Mouse (Mus musculus): ENCODE results near the gene Olfr521. TPM values are rescaled to one million over a fixed set of nuclear protein-coding genes. Genes with fewer than 3 reads are reported as not detected.
"Not testable (repeated sequence)": the region's sequence is repeated elsewhere in the genome, so short reads cannot be mapped to it uniquely, and the experiment has no call there.

The Olfr521 gene
- not detected in 2 replicates for polyA plus RNA-seq (2016; fragmentation: Nextera tagmentation; extraction: Ambion mirVana)

DNA sequence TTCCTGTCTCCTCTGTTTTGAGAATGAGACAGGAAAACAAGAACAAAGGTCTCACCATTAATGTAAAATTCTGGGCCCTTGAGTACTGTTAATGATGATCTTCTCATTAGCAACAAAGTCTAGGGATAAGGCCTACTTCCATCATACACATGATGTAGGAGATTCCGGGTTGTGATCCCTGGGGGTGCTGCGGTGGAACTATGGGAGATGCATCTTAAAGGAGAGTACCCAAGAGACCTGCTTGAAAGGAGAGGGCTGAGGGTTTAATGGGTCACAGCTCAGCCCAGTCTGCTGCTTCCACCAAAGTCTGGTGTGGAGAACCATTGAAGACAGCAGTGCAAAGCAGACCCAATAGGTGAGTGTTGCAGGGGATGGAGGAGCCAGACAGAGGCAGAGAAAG is at the start of gene Olfr521:
Gene Olfr521 (plus strand): TSS at position 301 of the 400 bp plus-strand sequence.
- H3K27ac ChIP-seq (replicated peaks), result no peak within 1 kb of the TSS
- WGBS, result 93% methylated on average over 2 of the region's 2 CpGs
- H3K36me3 ChIP-seq (replicated peaks), result no peaks in the 10 kb centered on the region
- H3K27me3 ChIP-seq (replicated peaks; ENCODE audit: low read depth, poor library complexity, severe bottlenecking), result no peaks in the 10 kb centered on the region
- no peak within 1 kb of the TSS for H3K4me3 ChIP-seq
- no peak for DNase-seq (ENCODE audit: low spot score)
- H3K4me1 ChIP-seq, result no peaks in the 10 kb centered on the region
- H3K9me3 ChIP-seq, result peaks cover 25% of the 10 kb centered on the region

DNA sequence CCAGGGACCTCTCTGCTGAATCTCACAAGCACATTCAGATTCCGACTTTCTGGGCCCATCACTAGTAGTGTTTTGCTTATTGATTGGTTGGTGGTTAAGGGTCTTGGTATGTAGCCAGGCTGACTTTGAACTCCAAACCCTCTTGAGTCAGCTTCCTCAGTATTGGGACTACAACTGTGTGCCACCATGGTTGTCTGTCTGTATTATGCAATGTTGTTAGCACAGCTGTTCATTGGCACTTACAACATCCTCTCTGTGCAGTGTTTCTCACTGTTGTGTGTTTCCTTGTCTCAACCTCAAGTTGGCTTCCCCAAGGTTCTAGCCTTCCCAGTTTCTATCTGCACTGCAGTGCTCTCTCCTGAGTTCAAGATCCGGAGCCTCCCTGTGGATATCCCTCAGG is 46.8 kb upstream of the Olfr521 start:
- Histone ChIP-seq H3K27ac (replicated peaks) (no peak overlapping the region), H3K4me1 (no peaks in the 10 kb centered on the region), H3K27me3 (replicated peaks; ENCODE audit: low read depth, poor library complexity, severe bottlenecking) (0 out of 2 replicates have a peak, but pooled peaks cover 4% of the 10 kb centered on the region), H3K4me3 (no peak overlapping the region), H3K9me3 (no peaks in the 10 kb centered on the region), H3K36me3 (replicated peaks) (no peaks in the 10 kb centered on the region)
- WGBS, result 79% methylated on average over 2 of the region's 2 CpGs
- no peak for DNase-seq (ENCODE audit: low spot score)

DNA sequence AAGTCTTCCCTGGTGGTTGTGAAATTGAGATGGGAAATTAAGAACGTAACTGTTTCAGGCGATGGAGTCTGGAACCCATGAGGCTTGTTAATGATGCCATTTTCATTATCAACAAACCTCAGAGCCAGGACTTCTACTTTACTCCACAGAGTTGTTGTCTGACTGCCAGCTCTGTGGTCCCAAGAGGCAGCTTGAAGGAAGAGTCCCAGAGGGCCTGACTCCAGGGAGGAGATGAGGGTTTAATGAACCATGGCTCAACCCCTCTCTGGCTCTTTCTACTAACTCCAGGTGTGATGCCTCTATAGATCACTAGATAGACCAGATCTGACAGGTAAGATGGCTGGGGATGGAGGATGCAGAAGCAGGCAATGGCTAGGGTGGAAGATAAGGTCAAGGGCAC is 33.3 kb upstream of the Olfr521 start, which contains the start of gene Olfr520:
Gene Olfr520 (plus strand): TSS at position 301 of the 400 bp plus-strand sequence.
- Histone ChIP-seq H3K27me3 (replicated peaks; ENCODE audit: low read depth, poor library complexity, severe bottlenecking) (no peaks in the 10 kb centered on the region), H3K36me3 (replicated peaks) (no peaks in the 10 kb centered on the region), H3K9me3 (peaks cover 12% of the 10 kb centered on the region; the same call in 1 of the 2 replicates), H3K4me3 (no peak within 1 kb of the TSS), H3K4me1 (no peaks in the 10 kb centered on the region), H3K27ac (replicated peaks) (no peak within 1 kb of the TSS)
- DNase-seq (ENCODE audit: low spot score), result no peak
- 92% methylated on average over 2 of the region's 2 CpGs for WGBS

GRCm38 (mm10) chr7:99734612-99735011 is 28.7 kb upstream of the Olfr521 start:
- Histone ChIP-seq H3K4me3 (no peak overlapping the region), H3K36me3 (replicated peaks) (no peaks in the 10 kb centered on the region), H3K27me3 (replicated peaks; ENCODE audit: low read depth, poor library complexity, severe bottlenecking) (no peaks in the 10 kb centered on the region), H3K4me1 (peaks cover 7% of the 10 kb centered on the region; the same call in 1 of the 2 replicates), H3K9me3 (no peaks in the 10 kb centered on the region), H3K27ac (replicated peaks) (no peak overlapping the region)
- no peak for DNase-seq (ENCODE audit: low spot score)
- WGBS, result 87% methylated on average over 2 of the region's 2 CpGs

- 94% methylated on average over 9 of the region's 9 CpGs for WGBS
- H3K27me3 ChIP-seq (replicated peaks; ENCODE audit: low read depth, poor library complexity, severe bottlenecking); H3K4me3 ChIP-seq; H3K36me3 ChIP-seq (replicated peaks); H3K4me1 ChIP-seq; DNase-seq (ENCODE audit: low spot score); H3K9me3 ChIP-seq; H3K27ac ChIP-seq (replicated peaks): not testable (repeated sequence)
Measured at GRCm38 (mm10) chr7:99735491-99735890, 27.8 kb upstream of the Olfr521 start.

- Histone ChIP-seq H3K27me3 (replicated peaks; ENCODE audit: low read depth, poor library complexity, severe bottlenecking) (no peaks in the 10 kb centered on the region; the same call in 1 of the 2 replicates), H3K4me3 (no peak overlapping the region), H3K36me3 (replicated peaks) (no peaks in the 10 kb centered on the region), H3K9me3 (no peaks in the 10 kb centered on the region), H3K4me1 (peaks cover 7% of the 10 kb centered on the region; the same call in 1 of the 2 replicates), H3K27ac (replicated peaks) (no peak overlapping the region)
- 71% methylated on average over 9 of the region's 9 CpGs for WGBS
- no peak for DNase-seq (ENCODE audit: low spot score)
Measured at GRCm38 (mm10) chr7:99739276-99739675, 24.0 kb upstream of the Olfr521 start.

DNA sequence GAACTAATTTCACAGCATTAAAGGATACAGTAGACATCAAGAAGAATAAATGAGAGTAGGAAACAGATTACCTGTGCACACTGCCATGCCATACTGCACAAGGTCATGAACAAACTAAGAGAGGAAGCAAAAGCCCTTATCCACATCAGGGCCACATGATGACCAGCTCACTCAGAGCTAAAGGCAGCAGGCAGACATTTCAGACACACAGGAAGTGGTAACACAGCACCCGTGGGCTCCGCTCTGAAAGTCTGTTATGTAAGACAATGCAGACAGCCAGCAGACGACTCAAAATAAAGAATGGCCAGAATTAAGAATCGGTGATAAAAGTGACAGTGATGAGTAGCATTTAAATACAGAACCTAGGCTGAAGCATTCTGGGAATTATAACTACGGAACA is 18.1 kb downstream of the Olfr521 start:
- 84% methylated on average over 5 of the region's 5 CpGs for WGBS
- H3K4me3 ChIP-seq, result no peak overlapping the region

DNA sequence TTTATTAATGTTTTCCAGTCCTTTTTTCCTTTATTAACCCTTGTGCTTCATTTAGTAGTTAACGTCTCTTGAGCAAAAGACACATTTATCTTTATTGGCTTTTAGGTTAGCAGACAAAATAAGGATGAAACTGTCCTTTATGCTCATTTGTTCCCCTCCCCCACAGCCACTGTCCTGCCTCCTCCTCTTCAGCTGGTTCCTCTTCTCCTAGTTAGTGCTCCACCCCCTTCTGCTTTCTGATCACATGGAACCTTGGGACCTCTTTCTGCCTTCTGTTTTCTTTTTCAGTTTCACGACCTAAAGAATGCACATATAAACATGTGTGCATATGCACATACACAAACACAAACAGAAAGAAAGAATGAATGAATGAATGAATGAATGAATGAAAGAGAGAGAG is 18.6 kb downstream of the Olfr521 start:
- H3K27ac ChIP-seq (replicated peaks), result no peak overlapping the region
- no peak overlapping the region for H3K4me3 ChIP-seq
- no peaks in the 10 kb centered on the region for H3K4me1 ChIP-seq
- H3K36me3 ChIP-seq (replicated peaks), result no peaks in the 10 kb centered on the region
- no peaks in the 10 kb centered on the region for H3K27me3 ChIP-seq (replicated peaks; ENCODE audit: low read depth, poor library complexity, severe bottlenecking)
- DNase-seq (ENCODE audit: low spot score), result no peak
- H3K9me3 ChIP-seq, result no peaks in the 10 kb centered on the region
- 82% methylated on average over 2 of the region's 2 CpGs for WGBS

More for the DNA sequence above, 18.1 kb downstream of the Olfr521 start:
- no peaks in the 10 kb centered on the region for H3K27me3 ChIP-seq (replicated peaks; ENCODE audit: low read depth, poor library complexity, severe bottlenecking)
- H3K4me1 ChIP-seq, result no peaks in the 10 kb centered on the region
- no peaks in the 10 kb centered on the region for H3K9me3 ChIP-seq
- no peak overlapping the region for H3K27ac ChIP-seq (replicated peaks)
- DNase-seq (ENCODE audit: low spot score), result no peak
- no peaks in the 10 kb centered on the region for H3K36me3 ChIP-seq (replicated peaks)

DNA sequence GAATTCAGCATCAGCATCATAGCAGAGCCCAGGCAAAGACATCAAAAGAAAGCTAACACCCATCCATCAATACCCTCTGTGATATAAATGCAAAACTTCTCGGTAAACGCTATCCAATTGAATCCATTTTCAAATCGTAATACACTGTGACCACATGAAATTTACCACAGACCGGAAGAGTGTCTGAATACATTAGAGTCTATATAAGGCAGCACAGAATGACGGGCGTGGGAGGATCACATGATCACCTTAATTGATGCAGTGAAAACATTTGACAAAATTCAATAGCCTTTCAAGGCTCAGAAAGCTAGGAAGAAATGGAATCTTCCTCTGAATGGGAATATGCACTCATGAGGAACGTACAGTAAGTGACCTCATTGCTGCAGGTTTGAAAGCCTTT is 20.1 kb downstream of the Olfr521 start:
- Histone ChIP-seq H3K4me3 (no peak overlapping the region), H3K36me3 (replicated peaks) (no peaks in the 10 kb centered on the region), H3K27ac (replicated peaks) (no peak overlapping the region), H3K4me1 (peaks cover 8% of the 10 kb centered on the region; the same call in 1 of the 2 replicates), H3K9me3 (no peaks in the 10 kb centered on the region), H3K27me3 (replicated peaks; ENCODE audit: low read depth, poor library complexity, severe bottlenecking) (no peaks in the 10 kb centered on the region)
- no peak for DNase-seq (ENCODE audit: low spot score)
- 91% methylated on average over 7 of the region's 7 CpGs for WGBS

- no peak overlapping the region for H3K4me3 ChIP-seq
- H3K27me3 ChIP-seq (replicated peaks; ENCODE audit: low read depth, poor library complexity, severe bottlenecking), result no peaks in the 10 kb centered on the region
- WGBS, result 82% methylated on average over 3 of the region's 3 CpGs
- no peaks in the 10 kb centered on the region for H3K9me3 ChIP-seq
- no peaks in the 10 kb centered on the region for H3K36me3 ChIP-seq (replicated peaks)
- DNase-seq (ENCODE audit: low spot score), result no peak
- H3K27ac ChIP-seq (replicated peaks), result no peak overlapping the region
- peaks cover 12% of the 10 kb centered on the region; the same call in 1 of the 2 replicates for H3K4me1 ChIP-seq
Measured at GRCm38 (mm10) chr7:99785553-99785952, 22.2 kb downstream of the Olfr521 start.

GRCm38 (mm10) chr7:99786774-99787173 is 23.5 kb downstream of the Olfr521 start:
- WGBS, result 84% methylated on average over 3 of the region's 3 CpGs
- no peak for DNase-seq (ENCODE audit: low spot score)
- Histone ChIP-seq H3K4me3 (no peak overlapping the region), H3K27me3 (replicated peaks; ENCODE audit: low read depth, poor library complexity, severe bottlenecking) (no peaks in the 10 kb centered on the region), H3K4me1 (peaks cover 12% of the 10 kb centered on the region; the same call in 1 of the 2 replicates), H3K27ac (replicated peaks) (no peak overlapping the region), H3K36me3 (replicated peaks) (no peaks in the 10 kb centered on the region), H3K9me3 (no peaks in the 10 kb centered on the region)

DNA sequence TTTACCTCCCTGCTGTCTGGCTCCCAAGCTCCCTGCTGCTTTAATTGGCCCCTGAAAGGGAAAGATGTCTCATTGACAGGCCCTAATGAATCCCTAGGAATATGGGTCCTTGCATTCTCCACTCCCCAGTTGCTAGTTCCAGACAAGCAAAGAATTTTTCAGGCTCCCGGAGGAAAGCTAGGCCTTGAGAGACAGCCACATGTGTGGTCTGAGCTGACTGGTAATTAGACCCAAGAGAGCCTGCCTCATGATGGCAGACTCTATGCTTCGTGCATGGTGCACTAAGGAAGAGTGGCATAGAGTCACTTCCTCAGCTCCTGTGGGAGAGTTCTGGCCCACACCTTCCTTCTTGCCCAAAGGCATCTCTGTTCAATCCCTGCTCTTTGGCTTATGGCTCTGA is 24.6 kb downstream of the Olfr521 start:
- no peak overlapping the region; the same call in 1 of the 2 replicates for H3K27ac ChIP-seq (replicated peaks)
- no peak for DNase-seq (ENCODE audit: low spot score)
- 44% methylated on average over 2 of the region's 2 CpGs for WGBS

DNA sequence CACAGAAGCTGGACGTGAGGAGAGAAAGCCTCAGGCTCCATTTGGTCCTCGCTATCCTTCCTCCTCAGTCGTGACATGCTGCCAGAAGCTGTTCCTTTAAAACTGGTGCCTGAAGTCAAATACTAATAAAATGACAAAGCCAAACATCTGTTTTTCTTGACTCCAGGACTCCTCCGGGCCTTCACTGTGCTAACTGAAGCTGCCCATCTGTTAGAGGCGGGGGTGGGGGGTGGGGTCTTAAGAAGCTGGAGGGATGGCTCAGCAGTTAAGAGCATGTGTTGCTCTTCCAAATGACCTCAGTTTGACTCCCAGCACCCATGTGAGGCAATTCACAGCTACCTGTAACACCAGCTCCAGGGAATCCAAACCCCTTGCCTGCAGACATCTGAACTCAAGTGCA is 25.3 kb downstream of the Olfr521 start:
- no peak overlapping the region; the same call in 1 of the 2 replicates for H3K27ac ChIP-seq (replicated peaks)
- peaks cover 12% of the 10 kb centered on the region; the same call in 1 of the 2 replicates for H3K4me1 ChIP-seq
- 51% methylated on average over 5 of the region's 5 CpGs for WGBS
- H3K27me3 ChIP-seq (replicated peaks; ENCODE audit: low read depth, poor library complexity, severe bottlenecking), result no peaks in the 10 kb centered on the region
- no peak overlapping the region for H3K4me3 ChIP-seq
- H3K36me3 ChIP-seq (replicated peaks), result no peaks in the 10 kb centered on the region
- no peaks in the 10 kb centered on the region for H3K9me3 ChIP-seq
- DNase-seq (ENCODE audit: low spot score), result no peak

More for the DNA sequence above, 24.6 kb downstream of the Olfr521 start:
- Histone ChIP-seq H3K27me3 (replicated peaks; ENCODE audit: low read depth, poor library complexity, severe bottlenecking) (no peaks in the 10 kb centered on the region), H3K9me3 (no peaks in the 10 kb centered on the region), H3K4me1 (peaks cover 12% of the 10 kb centered on the region; the same call in 1 of the 2 replicates), H3K4me3 (no peak overlapping the region), H3K36me3 (replicated peaks) (no peaks in the 10 kb centered on the region)
